10 mouse cellular contexts compared by ENCODE assay signal in the genomic region with DNA sequence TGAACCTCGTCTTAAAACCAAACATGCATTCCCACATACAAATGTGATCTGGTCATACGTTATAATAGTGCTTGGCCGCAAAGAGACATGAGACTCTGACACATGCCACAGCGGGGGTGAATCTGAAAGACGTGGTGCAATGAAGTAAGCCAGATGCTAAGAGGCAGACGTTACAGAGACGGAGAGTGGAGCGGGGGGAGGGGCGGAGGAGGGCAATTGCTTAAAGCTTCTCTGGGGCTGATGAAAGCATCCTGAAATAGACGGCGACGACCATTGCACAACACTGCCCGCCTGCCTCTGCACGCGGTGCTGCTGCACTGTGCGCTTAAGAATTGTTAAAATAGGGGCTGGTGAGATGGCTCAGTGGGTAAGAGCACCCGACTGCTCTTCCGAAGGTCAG. TPM values are rescaled to one million over a fixed set of nuclear protein-coding genes. Genes with fewer than 3 reads are reported as not detected.
DNase-seq lines count a peak whose midpoint lies in the region; ATAC-seq and TF ChIP-seq lines count a peak whose summit lies in the region.
"Had no signal": no experiment of that assay in that cellular context is flagged by ENCODE, and none has a peak within 500 bp of the region (broad histone marks: within the 10 kb centered on the region; RNA-seq: fewer than 3 reads in every experiment).

No protein-coding gene starts in this region.

- no peaks in the 10 kb centered on the region for H3K36me3 ChIP-seq in heart, embryonic 13.5 days
- no peaks in the 10 kb centered on the region for H3K36me3 ChIP-seq in lung, embryonic 16.5 days (ENCODE audit: control insufficient read depth, insufficient read depth, low read length)

- 23% methylated on average over 18 of the region's 18 CpGs for WGBS in heart, embryonic 13.5 days
- 27% methylated on average over 18 of the region's 18 CpGs for WGBS in lung, embryonic 16.5 days
- 37% methylated on average over 18 of the region's 18 CpGs for WGBS in cerebellum, adult 2 months

- H3K9ac ChIP-seq in heart, embryonic 13.5 days, result no peak overlapping the region
- no peak overlapping the region for H3K9ac ChIP-seq in lung, embryonic 16.5 days (ENCODE audit: low read length)

- no peak for TF ChIP-seq POLR2A in cerebellum, adult 2 months (IDR thresholded peaks at IDR 0.05; ENCODE audit: borderline replicate concordance, insufficient read depth, low read length)

- DNase-seq in heart, postnatal 36 days, result no peak
- DNase-seq in thymus, postnatal 4 days, result peak; percentile 37
- no peak for DNase-seq in thymus, postnatal 36 days
- DNase-seq in cerebellum, adult 2 months, result no peak
- no peak for DNase-seq in adipocyte (ENCODE audit: low spot score)
- DNase-seq: kidney, adult 8-10 months; midbrain, embryonic 14.5 days had no signal

- 0 out of 2 replicates have a peak, but pooled peaks cover 3% of the 10 kb centered on the region for H3K27me3 ChIP-seq in heart, embryonic 13.5 days (replicated peaks)
- no peaks in the 10 kb centered on the region for H3K27me3 ChIP-seq in lung, embryonic 16.5 days (ENCODE audit: control insufficient read depth, insufficient read depth, low read depth, low read length)
- no peaks in the 10 kb centered on the region for H3K27me3 ChIP-seq in cerebellum, adult 2 months (ENCODE audit: control insufficient read depth, insufficient read depth, low read length)

- peaks cover 33% of the 10 kb centered on the region for H3K4me1 ChIP-seq in heart, embryonic 13.5 days
- peaks cover 10% of the 10 kb centered on the region for H3K4me1 ChIP-seq in lung, embryonic 16.5 days (replicated peaks; ENCODE audit: control insufficient read depth, insufficient read depth, low read length)
- H3K4me1 ChIP-seq in cerebellum, adult 2 months (ENCODE audit: control insufficient read depth, insufficient read depth, low read length), result peaks cover 6% of the 10 kb centered on the region; the same call in 1 of the 2 replicates

- no peaks in the 10 kb centered on the region for H3K9me3 ChIP-seq in heart, embryonic 13.5 days
- H3K9me3 ChIP-seq in lung, embryonic 16.5 days (ENCODE audit: control insufficient read depth, low read length), result no peaks in the 10 kb centered on the region

- H3K27ac ChIP-seq in heart, embryonic 13.5 days (replicated peaks), result 0 out of 2 replicates have a peak overlapping the region, but pooled peaks have one; percentile 3
- H3K27ac ChIP-seq in lung, embryonic 16.5 days (ENCODE audit: low read length), result peak overlapping the region; percentile 73
- H3K27ac ChIP-seq in cerebellum, adult 2 months (ENCODE audit: insufficient read depth, low read length), result no peak overlapping the region

- intact Hi-C loops in heart, postnatal 36 days (cut with DNase I), result no loop called here

- no peak for TF ChIP-seq CTCF in cerebellum, adult 2 months (IDR thresholded peaks at IDR 0.05; ENCODE audit: borderline replicate concordance, insufficient read depth, low read depth, low read length)

- no peak overlapping the region for H3K4me3 ChIP-seq in heart, embryonic 13.5 days
- H3K4me3 ChIP-seq in lung, embryonic 16.5 days (ENCODE audit: low read length), result no peak overlapping the region
- H3K4me3 ChIP-seq in cerebellum, adult 2 months (replicated peaks; ENCODE audit: insufficient read depth, low read depth, low read length), result no peak overlapping the region

- ATAC-seq in heart, embryonic 13.5 days (ENCODE audit: extremely low read depth, insufficient number of reproducible peaks, low FRiP score, low TSS enrichment), result no peak; the same call in 1 of the 2 replicates
- peak; percentile 68 for ATAC-seq in lung, embryonic 16.5 days (ENCODE audit: low read depth)
- ATAC-seq in frontal cortex, adult (ENCODE audit: low TSS enrichment), result no peak

- H3K4me2 ChIP-seq in heart, embryonic 13.5 days, result 0 out of 2 replicates have a peak overlapping the region, but pooled peaks have one; percentile 12
- H3K4me2 ChIP-seq in lung, embryonic 16.5 days (ENCODE audit: low read depth, low read length), result no peak overlapping the region

RNA-seq across cellular contexts. Expression of gene Gpr157, which starts 11.0 kb away (rescaled TPM):
- polyA plus RNA-seq in heart, embryonic 13.5 days (2015; fragmentation: Nextera tagmentation; extraction: Ambion mirVana), result 2.6 and 2.7 TPM in 2 replicates
- 10 to 100 TPM; 26.7 to 41.1 TPM for total RNA-seq in heart, postnatal 36 days (2021)
- 2.3 TPM in 2 replicates for polyA plus RNA-seq in lung, embryonic 16.5 days (2015; fragmentation: Nextera tagmentation; extraction: Ambion mirVana)
- 2.9 and 3.1 TPM in 2 replicates for polyA plus RNA-seq in cerebellum, adult 2 months (2012; rRNA removed)

RNA-seq across cellular contexts. Expression of gene Slc2a5, which starts 42.9 kb away (rescaled TPM):
- polyA plus RNA-seq in heart, embryonic 13.5 days (2015; fragmentation: Nextera tagmentation; extraction: Ambion mirVana), result 1.1 and 1.9 TPM in 2 replicates
- under 1 TPM; 0.11 TPM for total RNA-seq in heart, postnatal 36 days (2021)
- polyA plus RNA-seq in lung, embryonic 16.5 days (2015; fragmentation: Nextera tagmentation; extraction: Ambion mirVana), result 0.26 and 0.50 TPM in 2 replicates
- polyA plus RNA-seq in cerebellum, adult 2 months (2012; rRNA removed), result 1.7 and 2.2 TPM in 2 replicates
